Mouse (Mus musculus) heart, postnatal 36 days (tissue): Measurements from ENCODE around the gene Proca1. TPM values are rescaled to one million over a fixed set of nuclear protein-coding genes. Genes with fewer than 3 reads are reported as not detected.
"Not testable (repeated sequence)": the region's sequence is repeated elsewhere in the genome, so short reads cannot be mapped to it uniquely, and the experiment has no call there.

ENCODE experiments used
- DNase-seq, 2 experiments: peaks; one replicate each; pipeline ENCODE4 v3.0.0; 2021 to 2022
- intact Hi-C: fragments of 180-260 bp; cut with DNase I; formaldehyde crosslinking; loops from one replicate; pipeline ENCODE4 v1.15.1; 2025
- total RNA-seq, 2 experiments: library from RNA; stranded (reverse); gene quantifications; 2 replicates each; pipeline ENCODE4 v1.2.3; 2021

Gene Proca1
- total RNA-seq, 2 experiments from 2014 or later, result 0.50 to 0.70 TPM

DNA sequence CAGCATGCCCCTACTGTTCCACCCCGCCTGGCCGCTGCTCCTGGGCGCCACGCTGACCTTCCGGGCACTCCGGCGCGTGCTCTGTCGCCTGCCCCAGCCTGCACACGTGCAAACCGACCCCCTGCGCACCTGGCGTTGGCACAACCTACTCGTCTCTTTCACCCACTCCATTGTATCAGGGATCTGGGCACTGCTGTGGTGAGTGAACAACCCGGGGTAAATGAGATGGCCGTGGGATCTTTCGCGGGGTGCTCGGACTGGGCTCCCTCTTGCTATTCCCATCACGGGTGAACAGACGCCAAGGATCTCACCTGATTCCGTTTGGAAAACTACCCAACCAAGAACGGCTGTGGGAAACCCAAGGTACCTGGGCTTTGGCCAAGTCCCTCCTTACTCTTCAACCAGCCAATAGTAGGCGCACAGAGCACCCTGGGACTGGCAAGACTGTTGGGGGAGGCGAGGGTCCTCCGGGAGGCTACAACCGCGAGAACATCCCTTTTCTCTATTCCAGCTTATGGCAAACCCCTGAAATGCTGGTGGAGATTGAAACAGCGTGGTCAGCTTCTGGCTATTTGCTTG is 14.2 kb upstream of the Proca1 start:
- intact Hi-C loops, result loop anchor here (10.0 kb wide), 1 partner anchor 354 kb away; no protein-coding TSS in a partner anchor
- DNase-seq, result peak; percentile 49 to 50

DNA sequence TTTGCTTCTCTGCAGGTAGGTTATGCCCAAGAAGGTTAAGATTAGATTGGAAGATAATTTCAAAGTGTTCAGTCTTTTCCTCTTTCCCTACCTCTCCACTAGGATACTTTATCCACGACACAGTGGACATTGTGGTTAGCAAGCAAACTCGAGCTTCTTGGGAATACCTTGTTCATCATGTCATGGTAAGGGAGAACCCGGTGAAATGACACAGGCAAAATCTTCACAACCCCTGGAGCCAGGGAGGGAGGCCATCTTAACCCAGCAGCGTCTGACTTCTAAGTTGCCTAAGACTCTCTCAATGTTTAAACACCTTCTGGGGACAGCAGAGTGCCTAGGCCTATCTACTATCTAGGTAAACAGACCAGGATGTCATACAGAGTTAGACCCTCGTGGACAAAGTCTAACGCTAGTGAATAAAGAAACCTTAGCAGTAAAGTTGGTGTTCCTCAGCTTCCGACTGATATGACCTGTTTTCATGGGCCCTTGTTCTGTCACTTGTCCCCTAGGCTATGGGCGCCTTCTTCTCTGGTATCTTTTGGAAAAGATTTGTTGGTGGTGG is 13.7 kb upstream of the Proca1 start:
- DNase-seq, result no peak
- intact Hi-C loops, result loop anchor here (10.0 kb wide), 1 partner anchor 355 kb away; no protein-coding TSS in a partner anchor

DNA sequence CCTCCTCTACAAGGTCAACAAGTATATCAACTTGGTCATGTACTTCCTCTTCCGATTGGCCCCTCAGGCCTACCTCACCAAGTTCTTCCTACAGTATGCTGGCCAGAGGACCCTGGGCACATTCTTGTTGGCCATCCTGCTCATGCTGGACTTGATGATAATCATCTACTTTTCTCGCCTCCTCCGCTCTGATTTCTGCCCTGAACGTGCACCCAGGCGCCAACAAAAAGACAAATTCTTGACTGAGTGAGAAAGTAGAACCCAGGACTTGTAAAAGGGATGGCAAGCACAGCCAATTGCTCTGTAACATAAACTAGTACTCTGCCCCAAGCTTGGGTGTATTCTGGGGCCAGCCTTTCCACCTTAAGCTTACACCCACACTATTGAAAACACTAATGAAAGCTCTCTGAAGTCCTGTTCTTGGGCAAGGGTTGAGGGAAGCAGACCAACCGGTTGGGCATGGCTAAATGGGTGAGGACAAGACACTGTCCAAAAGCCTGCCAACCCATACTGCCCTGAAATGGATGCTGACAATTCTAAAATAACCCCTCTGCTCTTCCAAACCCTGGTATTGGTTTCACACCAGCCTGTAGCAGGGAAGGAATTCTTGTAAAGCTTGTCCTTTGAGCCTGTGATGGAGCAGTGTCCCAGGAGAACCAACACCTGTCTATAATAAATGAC is 13.0 kb upstream of the Proca1 start:
- intact Hi-C loops, result no loop called here

DNA sequence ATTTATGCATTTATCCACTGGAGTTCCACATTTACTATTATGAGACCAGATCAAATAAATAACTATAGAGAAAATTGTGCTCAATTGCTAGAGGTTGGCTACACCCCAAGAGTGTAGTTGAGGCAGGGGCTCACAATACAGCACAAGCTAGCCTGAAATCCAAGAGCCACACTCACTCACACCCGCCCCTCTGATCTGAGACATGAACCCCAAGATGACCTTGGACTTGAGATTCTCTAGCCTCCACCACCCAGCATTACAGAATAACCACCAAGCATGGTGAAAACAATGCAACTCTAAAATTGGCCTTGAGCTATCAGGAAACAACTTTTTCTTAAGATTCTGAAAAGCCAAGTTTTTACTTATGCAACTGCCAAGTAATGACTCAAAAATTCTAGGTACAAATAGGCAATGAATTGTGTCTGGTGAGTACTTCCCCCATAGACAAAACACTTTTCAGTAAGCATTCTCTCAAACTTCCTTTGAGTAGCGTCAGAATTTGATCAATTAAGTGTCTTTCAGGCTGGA is 11.3 kb upstream of the Proca1 start:
- DNase-seq, result no peak
- intact Hi-C loops, result no loop called here

More for the DNA sequence above, 13.0 kb upstream of the Proca1 start:
- DNase-seq, result no peak

DNA sequence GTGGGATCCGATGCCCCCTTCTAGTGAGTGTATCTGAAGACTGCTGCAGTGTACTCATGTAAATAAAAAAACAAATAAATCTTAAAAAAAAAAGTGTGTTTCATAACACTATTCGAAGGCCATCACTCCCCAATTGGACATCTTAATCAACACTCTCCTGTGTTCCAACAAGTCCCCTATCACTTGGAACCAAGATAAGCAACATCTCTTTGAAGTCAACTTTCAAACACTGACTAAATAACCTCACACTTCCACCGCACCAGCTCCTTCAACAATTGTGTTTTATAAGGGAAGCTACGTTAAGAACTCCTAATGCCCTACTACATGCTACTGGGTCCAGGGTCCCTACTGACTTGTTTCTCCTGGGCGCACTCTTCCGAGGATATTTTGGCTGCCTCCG is 10.7 kb upstream of the Proca1 start:
- no peak for DNase-seq
- intact Hi-C loops, result no loop called here

DNA sequence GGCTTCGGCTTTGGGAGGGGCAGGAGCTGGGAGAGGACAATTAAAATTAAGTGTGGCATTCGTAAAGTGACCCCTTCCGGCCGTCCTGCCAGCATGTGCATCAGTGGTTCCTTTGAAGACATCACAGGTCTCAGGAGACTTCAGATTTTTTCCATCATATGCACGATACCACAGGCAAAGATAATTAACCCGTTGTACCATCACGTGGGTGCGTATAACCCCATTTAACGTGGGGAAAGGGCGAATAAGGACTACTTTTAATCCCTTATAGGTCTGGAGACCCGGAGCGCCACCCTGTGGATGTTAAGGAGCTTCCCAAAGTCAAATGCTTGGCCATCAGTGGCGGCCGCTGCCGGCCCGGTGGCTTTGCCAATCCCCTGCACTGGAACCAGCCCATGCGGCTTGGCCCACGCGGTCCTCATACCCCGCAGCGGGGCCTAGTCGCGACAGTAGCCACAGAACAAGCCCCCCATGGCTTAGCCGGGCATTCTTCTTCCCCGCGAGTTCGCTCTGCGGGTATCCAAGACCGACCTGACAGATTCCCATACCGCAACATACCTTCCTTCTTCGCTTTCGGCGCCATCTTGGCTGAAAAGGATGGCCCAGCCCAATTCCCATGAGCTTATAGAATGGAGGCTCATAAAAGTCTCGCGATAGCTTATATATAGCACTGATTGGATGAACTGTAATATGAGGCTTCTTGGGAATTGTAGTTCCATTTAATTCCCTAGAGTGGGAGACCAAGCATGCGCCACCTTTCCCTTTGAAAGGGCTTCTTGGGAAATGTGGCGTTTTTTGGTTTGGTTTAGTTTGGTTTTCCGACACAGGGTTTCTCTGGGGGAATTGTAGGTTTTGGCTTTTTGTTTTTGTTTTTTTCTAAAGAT is 10.0 kb upstream of the Proca1 start, which contains the start of gene Rpl23a:
Gene Rpl23a, minus strand, starts transcription at position 624 of the 884 bp plus-strand sequence.
- peak; percentile 72 to 85 for DNase-seq
- intact Hi-C loops, result no loop called here

DNA sequence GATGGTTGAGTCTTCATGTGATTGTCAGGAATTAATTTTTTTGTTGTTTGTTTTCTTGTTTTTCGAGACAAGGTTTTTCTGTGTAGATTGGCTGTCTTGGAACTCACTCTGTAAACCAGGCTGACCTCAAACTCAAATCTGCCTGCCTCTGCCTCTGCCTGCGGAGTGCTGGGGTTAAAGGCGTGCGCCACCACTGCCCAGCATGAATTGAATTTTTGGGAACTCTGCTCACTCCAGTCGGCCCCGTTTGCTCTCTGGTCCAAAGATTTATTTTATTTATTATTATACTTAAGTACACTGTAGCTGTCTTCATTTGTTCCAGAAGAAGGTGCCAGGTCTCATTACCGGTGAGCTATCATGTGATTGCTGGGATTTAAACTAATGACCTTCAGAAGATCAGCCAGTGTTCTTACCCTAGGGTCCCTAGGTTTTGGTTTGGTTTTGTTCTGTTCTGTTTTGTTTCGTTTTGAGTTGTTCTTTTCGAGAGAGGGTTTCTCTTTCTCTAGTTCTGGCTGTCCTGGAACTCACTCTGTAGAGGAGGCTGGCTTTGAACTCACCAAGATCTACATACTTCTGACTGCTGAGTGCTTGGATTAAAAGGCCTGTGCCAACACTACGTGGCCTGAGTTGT is 9.2 kb upstream of the Proca1 start:
- intact Hi-C loops, result no loop called here
- no peak for DNase-seq

DNA sequence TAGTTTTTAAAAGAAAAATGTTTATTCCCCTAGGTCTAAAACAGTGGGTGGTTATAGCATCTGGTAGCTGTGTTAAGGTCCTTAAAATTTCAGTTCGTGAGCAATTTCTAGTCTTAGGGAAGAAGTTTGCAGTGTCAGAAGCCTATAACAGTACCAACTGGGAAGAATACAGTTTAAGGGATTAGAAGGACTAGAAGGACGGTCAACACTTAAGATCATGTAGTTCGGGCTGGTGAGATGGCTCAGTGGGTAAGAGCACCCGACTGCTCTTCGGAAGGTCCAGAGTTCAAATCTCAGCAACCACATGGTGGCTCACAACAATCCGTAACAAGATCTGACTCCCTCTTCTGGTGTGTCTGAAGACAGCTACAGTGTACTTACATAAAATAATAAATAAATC is 8.5 kb upstream of the Proca1 start:
- DNase-seq, intact Hi-C loops: not testable (repeated sequence)

DNA sequence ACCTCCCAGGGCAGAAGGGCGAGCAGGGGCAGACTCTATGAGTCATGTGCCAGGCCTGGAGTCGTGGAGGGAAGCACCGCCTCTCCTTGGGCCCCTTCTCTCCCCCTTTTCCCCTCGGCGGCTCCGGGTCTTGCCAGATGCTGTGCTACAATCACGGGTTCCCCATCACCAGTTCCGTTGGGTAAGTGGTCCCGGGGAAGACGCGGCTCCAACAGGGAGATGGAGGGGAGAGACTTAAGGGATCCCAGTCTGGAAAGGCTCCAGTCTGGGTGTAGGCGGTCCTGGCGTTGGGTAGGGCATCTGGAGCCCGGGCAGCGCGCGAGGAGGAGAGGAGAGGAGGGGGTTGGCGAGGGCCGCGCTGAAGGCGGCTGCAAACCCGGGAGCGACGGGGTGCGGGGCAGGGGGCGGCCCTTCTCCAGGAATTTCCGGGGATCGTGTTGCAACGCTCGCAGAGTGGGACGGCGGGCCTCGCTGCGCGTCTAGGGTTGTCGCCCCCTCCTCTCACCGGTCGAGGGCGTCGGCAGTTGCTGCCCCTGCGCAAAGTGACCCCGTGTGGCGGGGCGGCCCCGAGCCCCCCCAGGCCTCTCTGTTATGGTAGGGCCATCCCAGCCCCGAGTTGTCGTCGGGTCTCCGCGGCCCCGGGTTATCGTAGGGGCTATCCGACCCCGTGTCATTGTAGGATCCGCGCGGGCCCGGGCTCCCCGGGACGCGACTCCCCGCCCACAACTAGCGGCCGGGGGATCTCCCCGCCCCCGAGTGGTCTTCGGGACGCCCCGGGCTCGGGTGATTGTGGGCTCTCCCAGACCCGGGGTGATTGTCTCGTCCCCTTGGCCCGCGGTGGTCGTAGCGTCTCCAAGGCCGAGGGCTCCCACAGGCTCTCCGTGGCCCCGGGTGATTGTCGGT is 4.6 kb upstream of the Proca1 start, which contains the start of gene Rab34:
Gene Rab34, plus strand, starts transcription at position 100 of the 903 bp plus-strand sequence.
- intact Hi-C loops, result no loop called here
- peak; percentile 62 to 69 for DNase-seq

DNA sequence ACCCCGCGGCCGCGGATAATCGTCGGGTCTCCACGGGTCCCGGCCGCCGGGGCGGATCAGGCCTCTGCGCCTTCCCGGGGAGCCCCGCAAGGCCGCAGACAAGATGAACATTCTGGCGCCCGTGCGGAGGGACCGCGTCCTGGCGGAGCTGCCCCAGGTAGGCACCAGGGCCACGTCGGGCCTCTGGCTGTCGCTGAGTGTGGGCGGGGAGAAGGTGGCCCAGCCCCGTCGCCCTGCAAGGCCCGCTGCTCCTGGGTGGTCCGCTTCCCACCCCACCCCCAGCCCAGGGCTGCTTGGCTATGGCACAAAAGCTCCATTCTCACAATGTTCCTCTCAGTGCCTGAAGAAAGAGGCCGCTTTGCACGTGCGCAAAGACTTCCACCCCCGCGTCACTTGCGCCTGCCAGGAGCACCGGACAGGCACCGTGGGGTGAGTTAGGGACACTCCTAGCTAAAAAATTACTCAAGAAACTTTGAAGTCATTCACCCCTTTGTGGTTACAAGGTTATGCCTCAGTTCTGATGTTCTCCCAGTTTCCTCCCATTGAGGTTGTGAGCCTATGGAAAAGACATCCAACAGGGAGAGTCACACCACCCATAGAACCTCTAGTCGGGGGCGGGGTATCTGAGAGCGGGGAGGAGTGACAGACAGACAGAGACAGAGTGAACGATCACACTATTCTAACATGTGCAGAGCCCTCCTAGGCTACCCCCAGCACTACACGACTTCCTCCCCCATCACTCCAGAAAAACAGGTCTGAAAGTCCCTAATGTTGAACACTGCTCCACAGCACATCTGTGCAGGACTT is 3.8 kb upstream of the Proca1 start:
- intact Hi-C loops, result no loop called here
- DNase-seq, result peak; percentile 43 to 52

DNA sequence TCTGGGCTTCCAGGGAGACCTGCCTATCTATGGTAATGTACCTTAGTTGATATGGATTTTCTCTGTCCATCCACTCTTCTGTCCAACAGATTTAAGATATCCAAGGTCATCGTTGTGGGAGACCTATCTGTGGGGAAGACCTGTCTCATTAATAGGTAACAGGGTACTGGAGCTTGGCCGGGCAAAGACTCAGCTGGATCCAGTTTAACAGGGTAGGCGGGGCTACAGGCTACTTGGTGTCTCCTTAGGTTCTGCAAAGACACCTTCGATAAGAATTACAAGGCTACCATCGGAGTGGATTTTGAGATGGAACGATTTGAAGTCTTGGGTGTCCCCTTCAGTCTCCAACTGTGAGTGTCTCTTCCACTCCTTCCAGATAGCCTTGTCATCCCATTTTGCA is 3.2 kb upstream of the Proca1 start:
- no peak for DNase-seq
- intact Hi-C loops, result no loop called here

DNA sequence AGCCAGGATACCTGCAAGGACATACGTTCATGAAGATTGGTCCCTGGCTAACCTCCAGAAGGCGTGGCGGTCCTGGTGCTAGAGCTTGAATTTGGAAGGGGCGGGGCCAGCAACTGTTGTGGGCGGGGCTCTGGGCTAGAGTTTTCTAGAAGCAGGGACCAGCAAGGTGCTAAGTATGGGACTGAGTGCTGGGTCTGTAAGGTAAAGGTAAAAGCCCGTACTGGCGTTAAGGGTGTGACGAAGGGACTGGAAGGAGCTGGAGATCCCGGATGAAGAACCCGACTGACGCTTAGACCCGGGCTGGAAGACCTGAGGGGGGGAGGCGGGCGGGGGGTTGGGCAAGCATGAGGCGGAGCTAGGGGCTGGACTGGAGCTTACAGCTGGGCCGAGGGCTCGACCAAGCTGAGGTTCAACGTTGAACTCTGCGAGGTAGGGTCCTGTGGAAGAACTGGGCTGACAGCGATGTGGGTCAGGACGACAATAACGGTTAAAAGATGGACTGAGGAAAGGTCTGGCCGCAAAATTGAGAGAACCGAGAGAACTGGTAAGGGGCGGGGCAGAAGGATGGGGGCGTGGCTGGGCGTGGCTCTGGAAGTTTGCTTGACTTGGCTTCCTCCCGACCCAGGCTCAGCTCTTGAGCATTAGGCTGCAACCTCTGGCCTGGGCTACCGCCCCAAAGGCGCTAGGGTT is 1.4 kb downstream of the Proca1 start:
- DNase-seq, result peak; percentile 79 to 80
- intact Hi-C loops, result no loop called here

DNA sequence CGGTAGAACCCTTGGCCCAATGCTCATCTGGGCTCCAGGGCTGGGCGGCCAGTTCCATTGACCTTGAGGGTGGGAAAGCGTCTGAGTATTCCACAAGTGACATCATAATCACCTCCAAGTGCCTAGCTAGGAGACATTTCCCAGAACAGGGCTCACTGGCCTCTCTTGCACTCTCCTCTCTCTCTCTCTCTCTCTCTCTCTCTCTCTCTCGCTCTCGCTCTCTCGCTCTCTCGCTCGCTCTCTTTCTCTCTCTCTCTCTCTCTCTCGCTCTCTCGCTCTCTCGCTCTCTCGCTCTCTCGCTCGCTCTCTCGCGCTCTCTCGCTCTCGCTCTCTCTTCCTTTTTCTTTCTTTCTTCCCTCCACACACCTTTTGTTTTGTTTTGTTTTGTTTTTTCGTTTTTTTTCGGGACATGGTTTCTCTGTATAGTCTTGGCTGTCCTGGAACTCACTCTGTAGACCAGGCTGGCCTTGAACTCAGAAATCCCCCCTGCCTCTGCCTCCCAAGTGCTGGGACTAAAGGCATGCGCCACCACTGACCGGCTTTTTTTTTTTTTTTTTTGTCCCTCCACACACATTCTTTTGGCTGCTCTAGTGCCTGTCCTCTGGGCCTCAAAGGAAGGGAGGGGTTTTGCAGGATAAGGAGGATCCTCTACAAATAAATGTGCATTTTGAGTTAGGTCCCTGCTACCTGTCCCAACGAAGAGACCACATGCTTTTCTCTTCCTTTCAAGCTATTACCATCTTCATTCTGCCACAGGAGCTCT is 2.1 kb downstream of the Proca1 start:
- no peak for DNase-seq
- intact Hi-C loops, result no loop called here

DNA sequence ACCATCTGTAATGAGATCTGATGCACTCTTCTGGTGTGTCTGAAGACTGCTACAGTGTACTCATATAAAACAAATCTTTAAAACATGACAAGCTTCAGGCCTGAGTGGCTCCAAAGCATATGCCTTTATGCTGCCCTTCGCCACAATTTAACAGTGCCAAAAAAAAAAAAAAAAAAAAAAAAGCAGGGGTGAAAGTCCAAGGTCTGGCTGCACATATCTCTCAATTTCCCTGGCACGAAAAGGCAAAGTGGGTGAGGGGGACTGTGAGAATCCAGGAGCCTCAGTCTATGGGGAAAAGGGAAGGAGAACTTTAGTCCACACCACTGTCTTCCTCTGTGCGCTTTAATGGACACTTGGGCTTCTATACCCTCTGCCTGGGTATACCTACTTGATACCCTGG is 9.2 kb downstream of the Proca1 start:
- intact Hi-C loops, result no loop called here
- DNase-seq, result no peak

DNA sequence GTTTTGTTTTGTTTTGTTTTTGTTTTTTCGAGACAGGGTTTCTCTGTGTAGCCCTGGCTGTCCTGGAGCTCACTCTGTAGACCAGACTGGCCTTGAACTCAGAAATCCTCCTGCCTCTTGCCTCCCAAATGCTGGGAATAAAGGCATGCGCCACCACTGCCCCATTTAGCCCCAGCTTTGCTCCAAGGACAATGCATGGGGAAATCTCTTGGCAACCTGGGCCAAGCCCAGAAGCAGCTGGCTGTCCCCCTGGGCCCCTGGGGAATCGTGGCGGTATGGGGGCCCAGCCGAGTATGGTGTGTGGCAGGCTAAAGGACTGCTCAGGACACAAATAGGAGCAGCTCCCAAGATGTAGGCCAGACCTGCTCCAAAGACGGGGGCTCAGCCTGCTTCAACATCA is 11.1 kb downstream of the Proca1 start:
- intact Hi-C loops, result no loop called here
- DNase-seq, result no peak

DNA sequence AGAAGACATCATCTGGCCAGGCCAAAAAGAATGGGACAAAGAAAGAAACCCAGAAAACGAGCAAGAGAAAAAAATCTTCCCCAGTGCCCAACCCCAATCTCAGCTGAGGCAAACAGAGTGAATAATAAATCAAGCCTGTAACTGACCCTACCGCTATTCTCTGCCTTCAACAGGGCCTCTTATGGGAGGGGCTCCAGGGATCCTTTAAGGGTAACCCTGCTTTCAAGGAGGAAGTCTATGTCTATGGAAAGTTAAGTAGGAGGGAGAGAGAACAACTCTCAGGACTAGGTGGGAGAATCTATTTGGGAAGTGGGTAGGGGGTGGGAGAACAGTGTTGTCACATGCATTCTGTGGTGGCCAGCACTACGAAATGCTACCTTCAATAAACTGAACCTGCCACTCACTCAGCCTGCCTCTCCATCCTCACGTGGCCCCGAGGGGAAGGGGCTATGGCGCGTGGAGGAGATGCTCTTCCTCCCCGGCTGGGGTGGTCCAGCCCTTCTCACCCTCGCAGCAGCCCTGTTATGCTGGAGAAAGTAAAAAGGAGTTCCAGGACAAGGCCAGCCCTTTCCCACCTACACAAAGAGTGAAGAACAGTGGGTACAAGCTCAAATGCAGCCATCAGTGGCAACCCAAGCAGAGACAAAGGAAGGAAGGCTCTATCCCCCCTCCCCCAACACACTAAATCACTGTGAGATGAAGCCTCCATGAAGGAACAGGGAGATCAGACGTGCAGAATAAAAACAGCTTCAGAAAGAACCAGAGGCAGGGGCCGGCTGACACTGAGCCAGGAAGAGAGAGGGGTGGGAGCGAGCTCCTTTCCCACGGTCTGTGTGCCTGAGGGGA is 12.4 kb downstream of the Proca1 start:
- intact Hi-C loops, result no loop called here

More for the DNA sequence above, 12.4 kb downstream of the Proca1 start:
- DNase-seq, result no peak
